Mouse (Mus musculus) adrenal gland, adult 18-20 months (tissue): ENCODE data around the gene Ifna7. TPM values are rescaled to one million over a fixed set of nuclear protein-coding genes. Genes with fewer than 3 reads are reported as not detected.

Source experiments
- DNase-seq, 2 experiments: peaks; one replicate each; pipeline ENCODE4 v3.0.0; 2021 to 2022; ENCODE audit warnings: low spot score in 2 of 2
- total RNA-seq, 2 experiments: library from RNA; stranded (reverse); gene quantifications; 1 replicate in 1 of 2; 2 replicates in 1 of 2; pipeline ENCODE4 v1.2.3; 2021

Ifna7 gene
- total RNA-seq, 2 experiments from 2014 or later: not detected

- DNase-seq: no peak
Measured at GRCm38 (mm10) chr4:88838828-88839227, 22.8 kb downstream of the Ifna7 start.

- no peak for DNase-seq
Measured at GRCm38 (mm10) chr4:88840058-88840457, 24.0 kb downstream of the Ifna7 start.

- DNase-seq: no peak
Measured at GRCm38 (mm10) chr4:88841438-88841911, 25.4 kb downstream of the Ifna7 start, which contains the start of gene Ifna4. Ifna4 (plus strand) TSS chr4:88841861.

GRCm38 (mm10) chr4:88845334-88845733 is 29.3 kb downstream of the Ifna7 start:
- DNase-seq: no peak

- no peak for DNase-seq
Measured at GRCm38 (mm10) chr4:88849698-88850097, 33.7 kb downstream of the Ifna7 start, which contains the start of gene Ifna1. Ifna1 (plus strand) TSS chr4:88850087.

GRCm38 (mm10) chr4:88851026-88851763 is 35.2 kb downstream of the Ifna7 start:
- no peak for DNase-seq

GRCm38 (mm10) chr4:88859214-88859613 is 43.2 kb downstream of the Ifna7 start:
- DNase-seq: no peak

GRCm38 (mm10) chr4:88863309-88863708 is 47.3 kb downstream of the Ifna7 start:
- no peak for DNase-seq

GRCm38 (mm10) chr4:88864599-88864998 is 48.6 kb downstream of the Ifna7 start:
- no peak for DNase-seq

GRCm38 (mm10) chr4:88865011-88865569 is 49.1 kb downstream of the Ifna7 start:
- no peak for DNase-seq

Other genes with a start within 250 kb of the Ifna7 start
- not detected for gene Ifna14, start 244.4 kb upstream of the Ifna7 start, total RNA-seq
- not detected for gene Ifna9, start 223.8 kb upstream of the Ifna7 start, total RNA-seq
- gene Ifna12, start 212.9 kb upstream of the Ifna7 start, total RNA-seq: not detected
- gene C87499, start 181.8 kb upstream of the Ifna7 start, total RNA-seq: not detected
- not detected for gene Ifna13, start 171.8 kb upstream of the Ifna7 start, total RNA-seq
- not detected for gene Ifna16, start 139.3 kb upstream of the Ifna7 start, total RNA-seq
- gene Ifna2, start 132.3 kb upstream of the Ifna7 start, total RNA-seq: not detected
- gene Ifnab, start 124.9 kb upstream of the Ifna7 start, total RNA-seq: not detected
- under 1 TPM in 1 of 2 experiments, not detected in 1; 0.40 TPM for gene Gm26566, start 94.4 kb upstream of the Ifna7 start, total RNA-seq
- gene Klhl9, start 93.8 kb upstream of the Ifna7 start, total RNA-seq: 10 to 100 TPM; 77.8 to 85.0 TPM
- gene Gm13271, start 61.4 kb upstream of the Ifna7 start, total RNA-seq: not detected
- gene Gm13283, start 56.1 kb upstream of the Ifna7 start, total RNA-seq: not detected
- gene Gm13290, start 42.4 kb upstream of the Ifna7 start, total RNA-seq: not detected
- not detected for gene Gm13289, start 39.3 kb upstream of the Ifna7 start, total RNA-seq
- gene Gm13272, start 36.4 kb upstream of the Ifna7 start, total RNA-seq: not detected
- gene Ifnz, start 34.1 kb upstream of the Ifna7 start, total RNA-seq: not detected
- not detected for gene Gm13276, start 30.5 kb upstream of the Ifna7 start, total RNA-seq
- not detected for gene Gm13277, start 27.6 kb upstream of the Ifna7 start, total RNA-seq
- not detected for gene Gm13278, start 24.7 kb upstream of the Ifna7 start, total RNA-seq
- gene Gm13275, start 21.7 kb upstream of the Ifna7 start, total RNA-seq: not detected
- gene Gm13279, start 18.8 kb upstream of the Ifna7 start, total RNA-seq: not detected
- not detected for gene Gm13285, start 16.6 kb upstream of the Ifna7 start, total RNA-seq
- not detected for gene Gm13287, start 13.0 kb upstream of the Ifna7 start, total RNA-seq
- gene Gm13288, start 10.7 kb upstream of the Ifna7 start, total RNA-seq: not detected
- gene Ifna11, start 3.7 kb downstream of the Ifna7 start, total RNA-seq: not detected
- not detected for gene Ifna6, start 11.2 kb downstream of the Ifna7 start, total RNA-seq
- gene Ifna5, start 19.3 kb downstream of the Ifna7 start, total RNA-seq: not detected
- gene Ifna4, start 25.6 kb downstream of the Ifna7 start, total RNA-seq: not detected
- not detected for gene Ifna1, start 33.9 kb downstream of the Ifna7 start, total RNA-seq
- gene Ifne, start 64.0 kb downstream of the Ifna7 start, total RNA-seq: not detected